Mouse (Mus musculus): Measurements from ENCODE around the gene Cdyl2. TPM values are rescaled to one million over a fixed set of nuclear protein-coding genes. Genes with fewer than 3 reads are reported as not detected.

Gene Cdyl2
- polyA plus RNA-seq, 2 experiments = 3.1 to 8.7 TPM

DNA sequence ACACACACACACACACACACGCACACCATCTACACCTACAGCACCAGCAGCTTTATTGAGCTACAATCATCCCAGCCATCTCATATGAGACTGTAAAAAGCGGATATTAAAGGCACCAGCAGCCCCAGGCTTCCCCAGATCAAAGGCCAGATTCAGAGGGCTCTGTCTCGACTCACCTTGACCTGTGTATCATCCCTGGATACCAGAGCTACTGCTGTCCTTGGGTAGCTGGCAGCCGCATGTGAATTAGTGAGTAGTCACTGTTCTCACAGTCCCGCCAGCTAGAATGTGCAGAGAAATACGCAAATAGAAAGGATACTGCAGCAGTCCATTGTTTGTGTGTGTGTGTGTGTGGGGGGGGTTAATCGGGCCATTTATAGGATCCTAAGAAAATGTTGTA lies 204.1 kb downstream of the Cdyl2 start:
- Histone ChIP-seq H3K4me3 (replicated peaks; ENCODE audit: low read length) (no peak overlapping the region), H3K9me3 (ENCODE audit: control insufficient read depth, low read length) (no peaks in the 10 kb centered on the region), H3K27ac (replicated peaks; ENCODE audit: low read depth, low read length) (no peak overlapping the region), H3K36me3 (ENCODE audit: control insufficient read depth, insufficient read depth, low read length) (no peaks in the 10 kb centered on the region), H3K4me1 (ENCODE audit: control insufficient read depth, insufficient read depth, low read length) (no peaks in the 10 kb centered on the region), H3K9ac (ENCODE audit: low read depth, low read length, severe bottlenecking) (no peak overlapping the region), H3K27me3 (ENCODE audit: control insufficient read depth, insufficient read depth, low read length) (no peaks in the 10 kb centered on the region), H3K4me2 (replicated peaks; ENCODE audit: low read depth, low read length, severe bottlenecking) (no peak overlapping the region)
- 65% methylated on average over 7 of the region's 7 CpGs for WGBS
- ATAC-seq (ENCODE audit: low FRiP score, low read depth) = no peak
- DNase-seq (ENCODE audit: low spot score) = no peak
- TF ChIP-seq POLR2A (IDR thresholded peaks at IDR 0.05; ENCODE audit: borderline replicate concordance, extremely low read depth, insufficient read depth, insufficient read length) = no peak

DNA sequence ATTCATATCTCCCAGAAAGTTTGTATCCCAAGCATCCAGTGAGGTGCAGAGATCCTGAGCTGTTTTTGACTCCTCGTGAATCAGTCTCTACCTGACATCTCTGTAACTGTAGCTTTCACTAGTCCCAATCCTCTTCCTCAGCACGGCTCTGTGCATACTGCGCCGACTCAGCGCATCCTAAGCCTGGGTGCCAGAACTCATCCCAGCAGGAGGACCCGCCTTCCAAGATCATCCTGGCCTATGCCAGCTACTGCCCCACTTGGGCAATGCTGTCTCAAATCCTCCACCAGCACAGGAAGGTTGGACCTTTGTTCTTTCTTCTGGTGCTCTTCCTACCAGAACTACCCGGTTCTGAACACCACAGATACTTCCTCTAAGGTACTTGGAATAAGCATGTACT lies 207.9 kb downstream of the Cdyl2 start:
- ATAC-seq (ENCODE audit: low FRiP score, low read depth) (no peak), DNase-seq (ENCODE audit: low spot score) (no peak)
- Histone ChIP-seq H3K27me3 (ENCODE audit: control insufficient read depth, insufficient read depth, low read length) (no peaks in the 10 kb centered on the region), H3K9ac (ENCODE audit: low read depth, low read length, severe bottlenecking) (no peak overlapping the region), H3K9me3 (ENCODE audit: control insufficient read depth, low read length) (no peaks in the 10 kb centered on the region), H3K4me2 (replicated peaks; ENCODE audit: low read depth, low read length, severe bottlenecking) (no peak overlapping the region), H3K36me3 (ENCODE audit: control insufficient read depth, insufficient read depth, low read length) (no peaks in the 10 kb centered on the region), H3K4me3 (replicated peaks; ENCODE audit: low read length) (no peak overlapping the region), H3K4me1 (ENCODE audit: control insufficient read depth, insufficient read depth, low read length) (no peaks in the 10 kb centered on the region), H3K27ac (replicated peaks; ENCODE audit: low read depth, low read length) (no peak overlapping the region)
- TF ChIP-seq POLR2A (IDR thresholded peaks at IDR 0.05; ENCODE audit: borderline replicate concordance, extremely low read depth, insufficient read depth, insufficient read length) = no peak
- 91% methylated on average over 7 of the region's 7 CpGs for WGBS

Other genes starting within 250 kb of the Cdyl2 start
- gene Dynlrb2, start 228.0 kb downstream of the Cdyl2 start, polyA plus RNA-seq (2012; rRNA removed) = 0.23 and 0.25 TPM in 2 replicates
- gene Dynlrb2, start 228.0 kb downstream of the Cdyl2 start, polyA plus RNA-seq (2014; fragmentation: Nextera tagmentation; extraction: Ambion mirVana) = not detected in 2 replicates
- gene Cmc2, start 188.5 kb upstream of the Cdyl2 start, polyA plus RNA-seq (2012; rRNA removed) = 21.0 and 29.0 TPM in 2 replicates
- gene Cmc2, start 188.5 kb upstream of the Cdyl2 start, polyA plus RNA-seq (2014; fragmentation: Nextera tagmentation; extraction: Ambion mirVana) = 69.3 and 74.7 TPM in 2 replicates
- gene Cenpn, start 188.7 kb upstream of the Cdyl2 start, polyA plus RNA-seq (2012; rRNA removed) = 36.8 and 39.7 TPM in 2 replicates
- gene Cenpn, start 188.7 kb upstream of the Cdyl2 start, polyA plus RNA-seq (2014; fragmentation: Nextera tagmentation; extraction: Ambion mirVana) = 31.3 and 34.2 TPM in 2 replicates
- 10.6 and 11.7 TPM in 2 replicates for gene Atmin, start 210.4 kb upstream of the Cdyl2 start, polyA plus RNA-seq (2012; rRNA removed)
- gene Atmin, start 210.4 kb upstream of the Cdyl2 start, polyA plus RNA-seq (2014; fragmentation: Nextera tagmentation; extraction: Ambion mirVana) = 11.4 and 11.8 TPM in 2 replicates
- 1.1 and 1.4 TPM in 2 replicates for gene 1700030J22Rik, start 246.0 kb upstream of the Cdyl2 start, polyA plus RNA-seq (2012; rRNA removed)
- 0.74 and 0.95 TPM in 2 replicates for gene 1700030J22Rik, start 246.0 kb upstream of the Cdyl2 start, polyA plus RNA-seq (2014; fragmentation: Nextera tagmentation; extraction: Ambion mirVana)